Mouse (Mus musculus): Measurements from ENCODE around the gene Il4i1. TPM values are rescaled to one million over a fixed set of nuclear protein-coding genes. Genes with fewer than 3 reads are reported as not detected.

Gene Il4i1
- total RNA-seq, 2 experiments from 2014 or later = 2.6 to 3.3 TPM

- no peak overlapping the region for H3K4me3 ChIP-seq
- H3K27ac ChIP-seq = no peak overlapping the region
- TF ChIP-seq CTCF (conservative IDR thresholded peaks at IDR 0.05) = no peak
Measured at GRCm38 (mm10) chr7:44883036-44883435, 66.8 kb downstream of the Il4i1 start.

GRCm38 (mm10) chr7:44884637-44885036 is 68.5 kb downstream of the Il4i1 start:
- H3K27ac ChIP-seq = peak overlapping the region; percentile 91
- no peak for DNase-seq (ENCODE audit: low spot score in 2 of 2)
- no peak overlapping the region; the same call in 1 of the 2 replicates for H3K4me3 ChIP-seq
- TF ChIP-seq CTCF (conservative IDR thresholded peaks at IDR 0.05) = no peak

More at GRCm38 (mm10) chr7:44883036-44883435, 66.8 kb downstream of the Il4i1 start:
- no peak for DNase-seq (ENCODE audit: low spot score in 2 of 2)

- Histone ChIP-seq H3K4me3 (no peak overlapping the region), H3K27ac (peak overlapping the region; percentile 91; the same call in 1 of the 2 replicates)
- no peak for DNase-seq (ENCODE audit: low spot score in 2 of 2)
- no peak for TF ChIP-seq CTCF (conservative IDR thresholded peaks at IDR 0.05)
Measured at GRCm38 (mm10) chr7:44886964-44887363, 70.8 kb downstream of the Il4i1 start.

- H3K4me3 ChIP-seq = peak overlapping the region; percentile 15; the same call in 1 of the 2 replicates
- no peak for DNase-seq (ENCODE audit: low spot score in 2 of 2)
- H3K27ac ChIP-seq = peak overlapping the region; percentile 91
- TF ChIP-seq CTCF (conservative IDR thresholded peaks at IDR 0.05) = no peak
Measured at GRCm38 (mm10) chr7:44888256-44889105, 72.3 kb downstream of the Il4i1 start.

- Histone ChIP-seq H3K4me3 (no peak overlapping the region; the same call in 1 of the 2 replicates), H3K27ac (peak overlapping the region; percentile 99; the same call in 1 of the 2 replicates)
- TF ChIP-seq CTCF (conservative IDR thresholded peaks at IDR 0.05) = no peak
- no peak for DNase-seq (ENCODE audit: low spot score in 2 of 2)
Measured at GRCm38 (mm10) chr7:44890180-44890579, 74.0 kb downstream of the Il4i1 start.

Small RNA genes lying within 50 kb of the gene (microRNA-seq; reads per million reads assigned to microRNA genes)
- gene Mir707 = 0 reads per million in 2 experiments

Other genes starting within 250 kb of the Il4i1 start
- not detected for gene Napsa, start 244.0 kb upstream of the Il4i1 start, total RNA-seq (2021)
- gene Kcnc3, start 225.7 kb upstream of the Il4i1 start, total RNA-seq (2021) = 100 to 1,000 TPM; 184 to 186 TPM
- 10 to 100 TPM; 30.4 TPM for gene Myh14, start 145.5 kb upstream of the Il4i1 start, total RNA-seq (2021)
- gene Izumo2, start 107.6 kb upstream of the Il4i1 start, total RNA-seq (2021) = not detected
- gene Vrk3, start 68.0 kb upstream of the Il4i1 start, total RNA-seq (2021) = 10 to 100 TPM; 31.7 to 35.4 TPM
- under 1 TPM; 0.25 to 0.44 TPM for gene Zfp473, start 65.3 kb upstream of the Il4i1 start, total RNA-seq (2021)
- gene Nup62, start 299 bp upstream of the Il4i1 start, total RNA-seq (2021) = 10 to 100 TPM; 29.7 to 33.2 TPM
- gene Atf5, start 271 bp downstream of the Il4i1 start, total RNA-seq (2021) = 10 to 100 TPM; 27.0 to 30.0 TPM
- gene Akt1s1, start 32.6 kb downstream of the Il4i1 start, total RNA-seq (2021) = 10 to 100 TPM; 76.7 to 84.3 TPM
- 10 to 100 TPM; 69.0 to 81.3 TPM for gene Tbc1d17, start 32.7 kb downstream of the Il4i1 start, total RNA-seq (2021)
- gene Pnkp, start 40.8 kb downstream of the Il4i1 start, total RNA-seq (2021) = 10 to 100 TPM; 33.1 to 36.3 TPM
- gene Ptov1, start 53.4 kb downstream of the Il4i1 start, total RNA-seq (2021) = 100 to 1,000 TPM; 321 to 335 TPM
- gene Med25, start 76.3 kb downstream of the Il4i1 start, total RNA-seq (2021) = 100 to 1,000 TPM; 103 to 107 TPM
- gene Fuz, start 79.7 kb downstream of the Il4i1 start, total RNA-seq (2021) = 10 to 100 TPM; 21.6 to 24.8 TPM
- 100 to 1,000 TPM; 298 to 305 TPM for gene Ap2a1, start 113.1 kb downstream of the Il4i1 start, total RNA-seq (2021)
- 1 to 10 TPM; 1.3 to 2.0 TPM for gene Tsks, start 126.8 kb downstream of the Il4i1 start, total RNA-seq (2021)
- 100 to 1,000 TPM; 138 to 140 TPM for gene Cpt1c, start 158.5 kb downstream of the Il4i1 start, total RNA-seq (2021)
- gene Prmt1, start 170.2 kb downstream of the Il4i1 start, total RNA-seq (2021) = 100 to 1,000 TPM; 165 to 171 TPM
- 10 to 100 TPM; 38.4 to 42.7 TPM for gene Irf3, start 181.3 kb downstream of the Il4i1 start, total RNA-seq (2021)
- gene Bcl2l12, start 182.3 kb downstream of the Il4i1 start, total RNA-seq (2021) = 1 to 10 TPM; 2.5 to 3.7 TPM
- 100 to 1,000 TPM; 166 to 168 TPM for gene Scaf1, start 200.0 kb downstream of the Il4i1 start, total RNA-seq (2021)
- 10 to 100 TPM; 12.4 to 13.1 TPM for gene Rras, start 201.6 kb downstream of the Il4i1 start, total RNA-seq (2021)
- 10 to 100 TPM; 77.6 to 81.4 TPM for gene Prr12, start 236.5 kb downstream of the Il4i1 start, total RNA-seq (2021)
- 10 to 100 TPM; 54.2 to 57.7 TPM for gene Nosip, start 246.0 kb downstream of the Il4i1 start, total RNA-seq (2021)
- 1 to 10 TPM; 5.7 to 8.4 TPM for gene Prrg2, start 246.3 kb downstream of the Il4i1 start, total RNA-seq (2021)

All from layer of hippocampus, adult 2 months (tissue).